In the genomic region with DNA sequence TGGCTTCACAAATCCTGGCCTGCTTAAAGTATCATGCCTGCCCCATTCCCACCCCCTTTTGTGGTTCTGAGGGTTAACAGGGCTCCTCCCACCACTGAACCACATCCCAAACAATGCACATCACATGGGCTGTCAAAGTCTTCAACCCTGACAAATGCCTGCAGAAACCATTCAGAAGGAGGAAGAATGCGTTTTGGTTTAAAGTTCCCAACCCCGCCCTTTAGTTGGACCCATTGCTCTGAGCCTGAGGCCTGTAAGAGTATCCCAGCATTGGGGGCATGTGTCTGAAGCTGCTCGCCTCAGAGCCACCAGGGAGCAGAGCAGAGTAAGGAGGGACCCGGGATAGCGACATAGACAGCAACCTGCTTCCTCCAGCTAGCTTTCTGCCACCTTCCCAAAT, we compare ENCODE assay signal across 17 mouse cellular contexts. TPM values are rescaled to one million over a fixed set of nuclear protein-coding genes. Genes with fewer than 3 reads are reported as not detected.
DNase-seq lines count a peak whose midpoint lies in the region; ATAC-seq and TF ChIP-seq lines count a peak whose summit lies in the region.
"Had no signal": no experiment of that assay in that cellular context is flagged by ENCODE, and none has a peak within 500 bp of the region (broad histone marks: within the 10 kb centered on the region; RNA-seq: fewer than 3 reads in every experiment).

No protein-coding gene starts in this region.

- no peak for TF ChIP-seq CTCF in hindbrain, postnatal 0 days (IDR thresholded peaks at IDR 0.05; ENCODE audit: low read depth)
- TF ChIP-seq CTCF in ES-Bruce4 (IDR thresholded peaks at IDR 0.05; ENCODE audit: low read depth, low read length) = peak; percentile 58

- H3K27me3 ChIP-seq in hindbrain, embryonic 11.5 days (ENCODE audit: control insufficient read depth, insufficient read depth, low read length) = no peaks in the 10 kb centered on the region
- H3K27me3 ChIP-seq in hindbrain, postnatal 0 days (ENCODE audit: insufficient read depth, low read length) = no peaks in the 10 kb centered on the region
- no peaks in the 10 kb centered on the region for H3K27me3 ChIP-seq in ES-Bruce4 (ENCODE audit: control insufficient read depth, insufficient read depth, low read length, poor library complexity, severe bottlenecking)
- H3K27me3 ChIP-seq: heart, embryonic 13.5 days; kidney, embryonic 15.5 days; liver, embryonic 13.5 days; megakaryocyte, embryonic 14.5 days had no signal

- H3K9ac ChIP-seq in hindbrain, embryonic 11.5 days (ENCODE audit: low read depth, low read length) = no peak overlapping the region
- H3K9ac ChIP-seq in hindbrain, postnatal 0 days (replicated peaks; ENCODE audit: low read length) = no peak overlapping the region
- H3K9ac ChIP-seq in ES-Bruce4 (ENCODE audit: low read depth, poor library complexity, severe bottlenecking) = no peak overlapping the region
- H3K9ac ChIP-seq: heart, embryonic 13.5 days; kidney, embryonic 15.5 days; liver, embryonic 13.5 days had no signal

- no peak for TF ChIP-seq POLR2A in ES-Bruce4 (IDR thresholded peaks at IDR 0.05; ENCODE audit: insufficient read depth, low read length)

- no peak overlapping the region for H3K4me3 ChIP-seq in hindbrain, embryonic 11.5 days (ENCODE audit: low read depth, low read length)
- H3K4me3 ChIP-seq in hindbrain, postnatal 0 days (ENCODE audit: low read length) = no peak overlapping the region
- H3K4me3 ChIP-seq in ES-Bruce4 (ENCODE audit: low read depth, low read length) = no peak overlapping the region
- H3K4me3 ChIP-seq: erythroblast, embryonic 14.5 days; heart, embryonic 13.5 days; kidney, embryonic 15.5 days; liver, embryonic 13.5 days; megakaryocyte, embryonic 14.5 days had no signal

- DNase-seq in hindbrain, embryonic 11.5 days (ENCODE audit: low spot score) = peak; percentile 23
- DNase-seq in hindbrain, postnatal 0 days (ENCODE audit: low spot score) = no peak
- DNase-seq in 416B (ENCODE audit: low read depth) = peak; percentile 84
- no peak for DNase-seq in natural killer cell, adult 2 months (ENCODE audit: low spot score in 2 of 2)
- DNase-seq in left cerebral cortex, adult 9 months (ENCODE audit: low spot score in 2 of 2) = no peak
- DNase-seq: cerebellum, postnatal 25 days; left cerebral cortex, postnatal 4 days; liver, embryonic 13.5 days; right cerebral cortex, postnatal 25 days had no signal

- ATAC-seq in hindbrain, embryonic 11.5 days (ENCODE audit: low FRiP score) = peak; percentile 65
- ATAC-seq in hindbrain, postnatal 0 days = no peak
- peak; percentile 54 for ATAC-seq in granulocyte monocyte progenitor cell, adult 5-6 weeks (replicated peaks; ENCODE audit: poor library complexity, severe bottlenecking)
- ATAC-seq: inflammation-experienced regulatory T-cells, adult 6 months had no signal

- no peaks in the 10 kb centered on the region for H3K36me3 ChIP-seq in hindbrain, embryonic 11.5 days (ENCODE audit: control insufficient read depth, insufficient read depth, low read length)
- no peaks in the 10 kb centered on the region for H3K36me3 ChIP-seq in hindbrain, postnatal 0 days (ENCODE audit: insufficient read depth, low read length)
- H3K36me3 ChIP-seq in ES-Bruce4 (ENCODE audit: control insufficient read depth, insufficient read depth, low read length, poor library complexity, severe bottlenecking) = no peaks in the 10 kb centered on the region; the same call in 1 of the 2 replicates
- H3K36me3 ChIP-seq: kidney, embryonic 15.5 days had no signal

- no peaks in the 10 kb centered on the region for H3K9me3 ChIP-seq in hindbrain, embryonic 11.5 days (ENCODE audit: control insufficient read depth, low read length)
- no peaks in the 10 kb centered on the region for H3K9me3 ChIP-seq in hindbrain, postnatal 0 days (ENCODE audit: low read length)
- no peaks in the 10 kb centered on the region for H3K9me3 ChIP-seq in ES-Bruce4 (replicated peaks; ENCODE audit: control insufficient read depth, insufficient read depth, low read length, poor library complexity, severe bottlenecking)
- H3K9me3 ChIP-seq: G1E; heart, embryonic 13.5 days; kidney, embryonic 15.5 days; liver, embryonic 13.5 days; megakaryocyte, embryonic 14.5 days had no signal

- H3K4me2 ChIP-seq in hindbrain, embryonic 11.5 days (replicated peaks; ENCODE audit: low read depth, low read length) = no peak overlapping the region
- H3K4me2 ChIP-seq in hindbrain, postnatal 0 days (ENCODE audit: low read depth, low read length) = no peak overlapping the region
- H3K4me2 ChIP-seq: heart, embryonic 13.5 days; kidney, embryonic 15.5 days; liver, embryonic 13.5 days had no signal

- WGBS in hindbrain, embryonic 11.5 days = 35% methylated on average over 5 of the region's 5 CpGs
- WGBS in hindbrain, postnatal 0 days = 25% methylated on average over 5 of the region's 5 CpGs

- H3K4me1 ChIP-seq in hindbrain, embryonic 11.5 days (replicated peaks; ENCODE audit: control insufficient read depth, insufficient read depth, low read length) = no peaks in the 10 kb centered on the region
- no peaks in the 10 kb centered on the region for H3K4me1 ChIP-seq in hindbrain, postnatal 0 days (ENCODE audit: insufficient read depth, low read length)
- peaks cover 3% of the 10 kb centered on the region for H3K4me1 ChIP-seq in ES-Bruce4 (ENCODE audit: control insufficient read depth, insufficient read depth, low read length)

- no peak for TF ChIP-seq EP300 in ES-Bruce4 (IDR thresholded peaks at IDR 0.05; ENCODE audit: insufficient read depth, low read depth, low read length)

- no peak overlapping the region for H3K27ac ChIP-seq in hindbrain, embryonic 11.5 days (ENCODE audit: low read depth, low read length)
- no peak overlapping the region for H3K27ac ChIP-seq in hindbrain, postnatal 0 days
- no peak overlapping the region for H3K27ac ChIP-seq in ES-Bruce4 (ENCODE audit: insufficient read depth, low read length)
- H3K27ac ChIP-seq: heart, embryonic 13.5 days; kidney, embryonic 15.5 days; liver, embryonic 13.5 days had no signal

RNA-seq across cellular contexts. Expression of a gene that starts 41.0 kb away (rescaled TPM):
- 0.11 TPM in 1 of 2 replicates, not detected in the other for polyA plus RNA-seq in hindbrain, embryonic 11.5 days (2014; fragmentation: Nextera tagmentation; extraction: Ambion mirVana)
- not detected in 2 replicates for total RNA-seq in hindbrain, postnatal 0 days (2014; rRNA removed)
- polyA plus RNA-seq in hindbrain, postnatal 0 days (2015; fragmentation: Nextera tagmentation; extraction: Ambion mirVana) = 0.05 TPM in 1 of 2 replicates, not detected in the other
- polyA plus RNA-seq in ES-Bruce4 (2011; ENCODE audit: insufficient read depth, insufficient read length, low read depth, missing spikeins) = not detected in 2 replicates
- not detected in 2 replicates for total RNA-seq in granulocyte monocyte progenitor cell, adult 5-6 weeks (2014; fragmentation: Nextera tagmentation)
- total RNA-seq in granulocyte monocyte progenitor cell, adult 5-6 weeks (2017) = not detected in 2 replicates
- total RNA-seq: left cerebral cortex, postnatal 4 days had no signal
- polyA plus RNA-seq: erythroblast, embryonic 14.5 days; G1E; kidney, embryonic 15.5 days; liver, embryonic 13.5 days had no signal

Comparison
In these comparisons a context has a peak if more than half of its experiments do, and no peak if none do; other contexts are left out.
1. DNase-seq: peak in hindbrain, embryonic 11.5 days (single experiment) and 416B (single experiment); none in hindbrain, postnatal 0 days (single experiment), natural killer cell, adult 2 months (0 of 2) and left cerebral cortex, adult 9 months (0 of 2).